In the genomic region with DNA sequence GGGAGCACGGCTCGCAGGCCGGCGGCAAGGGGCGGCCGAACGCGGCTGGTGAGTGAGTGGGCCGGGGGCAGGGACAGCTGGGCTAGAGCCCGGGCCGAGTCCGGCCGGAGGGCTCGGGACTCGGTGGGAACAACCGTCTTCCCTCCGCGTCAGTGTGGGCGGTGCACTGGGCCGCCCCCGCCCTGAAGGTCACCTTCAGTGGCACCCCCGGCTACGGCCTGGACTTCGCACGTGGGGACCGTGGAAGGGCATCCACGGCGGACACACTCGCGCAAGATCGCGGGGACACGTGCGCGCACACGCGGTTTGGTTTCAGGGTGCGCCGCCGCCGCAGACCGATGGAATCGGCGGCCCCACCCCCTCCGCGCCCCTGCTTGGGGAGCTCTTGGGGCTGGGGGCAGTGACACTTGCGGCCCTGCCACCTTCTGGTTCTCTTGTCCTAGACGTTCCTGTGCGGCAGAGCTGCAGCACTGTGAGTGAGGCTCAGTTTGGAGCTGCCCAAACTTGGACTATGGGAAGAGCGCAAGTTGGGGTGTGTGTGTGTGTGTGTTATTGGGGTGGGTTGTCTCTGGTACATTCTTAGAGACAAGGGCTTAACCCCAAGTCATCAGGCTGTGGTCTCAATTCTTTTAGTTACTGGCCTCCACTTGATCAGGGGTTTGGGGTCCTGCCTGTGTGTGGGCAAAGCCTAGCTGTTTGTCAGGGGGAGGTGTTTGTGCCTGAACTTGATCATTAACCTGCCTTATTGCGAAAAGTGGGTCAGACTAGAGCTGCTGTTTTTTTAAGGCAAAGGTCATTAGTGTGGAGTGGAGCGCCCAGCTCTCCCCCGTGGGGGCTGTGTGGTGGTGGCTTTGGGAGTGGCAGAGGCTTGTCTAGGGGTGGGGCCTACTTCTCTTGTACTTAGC, we compare ENCODE assay signal across 7 mouse cellular contexts. TPM values are rescaled to one million over a fixed set of nuclear protein-coding genes. Genes with fewer than 3 reads are reported as not detected.
DNase-seq lines count a peak whose midpoint lies in the region; ATAC-seq and TF ChIP-seq lines count a peak whose summit lies in the region.

No protein-coding gene starts in this region.

- TF ChIP-seq POLR2A in thymus, adult 2 months (IDR thresholded peaks at IDR 0.05; ENCODE audit: control insufficient read depth, extremely low read depth, insufficient read depth, low read length, poor library complexity): no peak
- TF ChIP-seq POLR2A in embryonic fibroblast, embryonic 13.5 days (IDR thresholded peaks at IDR 0.05; ENCODE audit: low read depth, low read length): no peak

- no peaks in the 10 kb centered on the region for H3K36me3 ChIP-seq in thymus, adult 2 months (ENCODE audit: control insufficient read depth, insufficient read depth, low read length)
- H3K36me3 ChIP-seq in intestine, embryonic 14.5 days (ENCODE audit: control insufficient read depth, insufficient read depth, low read length): 0 out of 2 replicates have a peak, but pooled peaks cover 4% of the 10 kb centered on the region
- peaks cover 30% of the 10 kb centered on the region for H3K36me3 ChIP-seq in liver, embryonic 13.5 days

- peak overlapping the region; percentile 81 for H3K4me3 ChIP-seq in thymus, adult 2 months (ENCODE audit: control insufficient read depth, insufficient read depth, low read length)
- peak overlapping the region; percentile 87 for H3K4me3 ChIP-seq in embryonic fibroblast, embryonic 13.5 days (ENCODE audit: insufficient read depth, low read length)
- peak overlapping the region; percentile 87 for H3K4me3 ChIP-seq in intestine, embryonic 14.5 days (ENCODE audit: low read depth, low read length)
- H3K4me3 ChIP-seq in liver, embryonic 13.5 days (replicated peaks): peak overlapping the region; percentile 92

- TF ChIP-seq CTCF in thymus, adult 2 months (IDR thresholded peaks at IDR 0.05; ENCODE audit: borderline replicate concordance, control insufficient read depth, extremely low read depth, insufficient read depth, low read length, poor library complexity): no peak
- TF ChIP-seq CTCF in embryonic fibroblast, embryonic 13.5 days (IDR thresholded peaks at IDR 0.05; ENCODE audit: borderline replicate concordance, insufficient read depth, low read length): no peak

- DNase-seq in thymus, adult 2 months: no peak
- DNase-seq in thymus, postnatal 25 days: no peak
- DNase-seq in adrenal gland, adult 2 months: peak; percentile 83
- peak; percentile 69 for DNase-seq in intestine, embryonic 14.5 days (ENCODE audit: low spot score)
- peak; percentile 31 for DNase-seq in liver, embryonic 13.5 days
- DNase-seq in neural tube, embryonic 10.5 days (ENCODE audit: extremely low spot score, low spot score): peak; percentile 41

- peak overlapping the region; percentile 89 for H3K9ac ChIP-seq in intestine, embryonic 14.5 days (ENCODE audit: low read length)
- H3K9ac ChIP-seq in liver, embryonic 13.5 days: peak overlapping the region; percentile 88

- 1% methylated on average over 53 of the region's 53 CpGs for WGBS in thymus, adult 2 months
- 2% methylated on average over 51 of the region's 53 CpGs for WGBS in intestine, embryonic 14.5 days
- under 1% methylated on average over 53 of the region's 53 CpGs for WGBS in liver, embryonic 13.5 days (ENCODE audit: insufficient replicate concordance)

- H3K27ac ChIP-seq in thymus, adult 2 months (ENCODE audit: control insufficient read depth, insufficient read depth, low read length): no peak overlapping the region
- H3K27ac ChIP-seq in embryonic fibroblast, embryonic 13.5 days (ENCODE audit: insufficient read depth, low read length): no peak overlapping the region; the same call in 1 of the 2 replicates
- H3K27ac ChIP-seq in intestine, embryonic 14.5 days (ENCODE audit: low read depth): peak overlapping the region; percentile 80
- peak overlapping the region; percentile 86 for H3K27ac ChIP-seq in liver, embryonic 13.5 days

- no peaks in the 10 kb centered on the region for H3K27me3 ChIP-seq in thymus, adult 2 months (ENCODE audit: control insufficient read depth, insufficient read depth, low read length)
- H3K27me3 ChIP-seq in intestine, embryonic 14.5 days (replicated peaks; ENCODE audit: control insufficient read depth, insufficient read depth, low read length): no peaks in the 10 kb centered on the region
- H3K27me3 ChIP-seq in liver, embryonic 13.5 days: no peaks in the 10 kb centered on the region

- peak; percentile 52 for ATAC-seq in intestine, embryonic 14.5 days (replicated peaks; ENCODE audit: low FRiP score, low TSS enrichment, low read depth)
- peak; percentile 49 for ATAC-seq in liver, embryonic 13.5 days (ENCODE audit: low read depth)

- H3K4me1 ChIP-seq in thymus, adult 2 months (replicated peaks; ENCODE audit: control insufficient read depth, insufficient read depth, low read length): peaks cover 15% of the 10 kb centered on the region
- peaks cover 7% of the 10 kb centered on the region; the same call in 1 of the 2 replicates for H3K4me1 ChIP-seq in embryonic fibroblast, embryonic 13.5 days (ENCODE audit: control insufficient read depth, insufficient read depth, low read length)
- peaks cover 22% of the 10 kb centered on the region for H3K4me1 ChIP-seq in intestine, embryonic 14.5 days (replicated peaks; ENCODE audit: control insufficient read depth, insufficient read depth, low read length)
- H3K4me1 ChIP-seq in liver, embryonic 13.5 days (replicated peaks): peaks cover 57% of the 10 kb centered on the region

- H3K4me2 ChIP-seq in intestine, embryonic 14.5 days (ENCODE audit: low read length): peak overlapping the region; percentile 58
- H3K4me2 ChIP-seq in liver, embryonic 13.5 days: peak overlapping the region; percentile 97

- no peaks in the 10 kb centered on the region for H3K9me3 ChIP-seq in intestine, embryonic 14.5 days (ENCODE audit: control insufficient read depth, low read length)
- H3K9me3 ChIP-seq in liver, embryonic 13.5 days (replicated peaks): no peaks in the 10 kb centered on the region

RNA-seq across cellular contexts. Expression of a gene that starts 0.6 kb away (rescaled TPM):
- polyA plus RNA-seq in thymus, adult 2 months (2012; rRNA removed): 43.2 and 46.6 TPM in 2 replicates
- total RNA-seq in adrenal gland, adult 2 months (2021): 100 to 1,000 TPM; 190 to 247 TPM
- polyA plus RNA-seq in adrenal gland, adult 2 months (2012; rRNA removed): 134 and 163 TPM in 2 replicates
- polyA plus RNA-seq in embryonic fibroblast, embryonic 13.5 days (2011; ENCODE audit: insufficient read length, low read depth, missing spikeins): 32.6 and 36.4 TPM in 2 replicates
- polyA plus RNA-seq in intestine, embryonic 14.5 days (2014; fragmentation: Nextera tagmentation; extraction: Ambion mirVana): 38.7 and 47.0 TPM in 2 replicates
- polyA plus RNA-seq in liver, embryonic 13.5 days (2015; fragmentation: Nextera tagmentation; extraction: Ambion mirVana): 24.6 and 32.2 TPM in 2 replicates

RNA-seq across cellular contexts. Expression of a gene that starts 30.5 kb away (rescaled TPM):
- 0.19 and 0.22 TPM in 2 replicates for polyA plus RNA-seq in thymus, adult 2 months (2012; rRNA removed)
- total RNA-seq in adrenal gland, adult 2 months (2021): 1 to 10 TPM; 2.0 to 3.6 TPM
- polyA plus RNA-seq in adrenal gland, adult 2 months (2012; rRNA removed): 2.4 and 4.0 TPM in 2 replicates
- not detected in 2 replicates for polyA plus RNA-seq in embryonic fibroblast, embryonic 13.5 days (2011; ENCODE audit: insufficient read length, low read depth, missing spikeins)
- 0.56 and 0.74 TPM in 2 replicates for polyA plus RNA-seq in intestine, embryonic 14.5 days (2014; fragmentation: Nextera tagmentation; extraction: Ambion mirVana)
- 7.6 and 8.3 TPM in 2 replicates for polyA plus RNA-seq in liver, embryonic 13.5 days (2015; fragmentation: Nextera tagmentation; extraction: Ambion mirVana)

RNA-seq across cellular contexts. Expression of a gene that starts 39.2 kb away (rescaled TPM):
- polyA plus RNA-seq in thymus, adult 2 months (2012; rRNA removed): 6.0 and 7.0 TPM in 2 replicates
- total RNA-seq in adrenal gland, adult 2 months (2021): 10 to 100 TPM in 1 of 2 experiments, 1 to 10 TPM in 1; 6.1 to 12.9 TPM
- polyA plus RNA-seq in adrenal gland, adult 2 months (2012; rRNA removed): 4.8 and 5.1 TPM in 2 replicates
- 7.3 and 12.1 TPM in 2 replicates for polyA plus RNA-seq in embryonic fibroblast, embryonic 13.5 days (2011; ENCODE audit: insufficient read length, low read depth, missing spikeins)
- polyA plus RNA-seq in intestine, embryonic 14.5 days (2014; fragmentation: Nextera tagmentation; extraction: Ambion mirVana): 7.7 and 11.6 TPM in 2 replicates
- polyA plus RNA-seq in liver, embryonic 13.5 days (2015; fragmentation: Nextera tagmentation; extraction: Ambion mirVana): 0.77 and 0.82 TPM in 2 replicates

Comparison
In these comparisons a context has a peak if more than half of its experiments do, and no peak if none do; other contexts are left out.
1. DNase-seq: peak in adrenal gland, adult 2 months (single experiment), intestine, embryonic 14.5 days (single experiment), liver, embryonic 13.5 days (single experiment) and neural tube, embryonic 10.5 days (single experiment); none in thymus, adult 2 months (single experiment) and thymus, postnatal 25 days (single experiment).
2. H3K27ac ChIP-seq: peak in intestine, embryonic 14.5 days (single experiment) and liver, embryonic 13.5 days (single experiment); none in thymus, adult 2 months (single experiment) and embryonic fibroblast, embryonic 13.5 days (single experiment).
3. Peak in every context shown above with its lines, with median percentiles within 50 percentile points of each other: H3K4me3 ChIP-seq.